Mouse (Mus musculus) limb, embryonic 15.5 days (tissue): Measurements from ENCODE around the gene Gm16253. TPM values are rescaled to one million over a fixed set of nuclear protein-coding genes. Genes with fewer than 3 reads are reported as not detected.

Experiments
- ATAC-seq: fragments of 200-750 bp; cut with Nextera tagmentation; 2 replicates; pipeline ENCODE4 v1.8.0; 2017; ENCODE audit warnings: low read depth, moderate TSS enrichment; ENCODE audit not compliant: insufficient number of reproducible peaks, low FRiP score, low TSS enrichment
- H3K27ac ChIP-seq: fragments of 300-500 bp; sonication (generic); 2 replicates; pipeline ENCODE4 v1.5.1; 2015; ENCODE audit warnings: moderate library complexity, mild to moderate bottlenecking, inconsistent platforms
- H3K27me3 ChIP-seq: fragments of 300-500 bp; sonication (generic); 2 replicates; pipeline ENCODE4 v1.6.1; 2015; ENCODE audit warnings: inconsistent platforms
- H3K36me3 ChIP-seq: fragments of 300-500 bp; sonication (generic); 2 replicates; pipeline ENCODE4 v1.6.1; 2015; ENCODE audit warnings: inconsistent platforms
- H3K4me1 ChIP-seq: fragments of 300-500 bp; sonication (generic); 2 replicates; pipeline ENCODE4 v1.6.1; 2015; ENCODE audit warnings: inconsistent platforms
- H3K4me2 ChIP-seq: fragments of 300-500 bp; sonication (generic); 2 replicates; pipeline ENCODE4 v1.6.1; 2015; ENCODE audit warnings: mild to moderate bottlenecking, inconsistent platforms
- H3K4me3 ChIP-seq: fragments of 300-500 bp; sonication (generic); 2 replicates; pipeline ENCODE4 v1.5.1; 2015; ENCODE audit warnings: mild to moderate bottlenecking, inconsistent platforms
- H3K9ac ChIP-seq: fragments of 300-500 bp; sonication (generic); 2 replicates; pipeline ENCODE4 v1.6.1; 2015; ENCODE audit warnings: inconsistent platforms
- H3K9me3 ChIP-seq: fragments of 300-500 bp; sonication (generic); 2 replicates; pipeline ENCODE4 v1.6.1; 2016; ENCODE audit warnings: inconsistent platforms
- WGBS: fragments of 180-500 bp; shearing (Covaris S2); methylation state at CpG from one replicate; pipeline ENCODE4 v1.1.7; 2015; 5-methylcytosine and 5-hydroxymethylcytosine counted together
- polyA plus RNA-seq: library from polyadenylated mRNA; unstranded; fragments of >200 nt; fragmentation: Nextera tagmentation; extraction: Ambion mirVana; gene quantifications from 2 replicates; pipeline ENCODE4 v1.2.1, GENCODE M21; 2015

Gene Gm16253
- polyA plus RNA-seq, 1 experiment from 2014 or later, result 1.2 TPM

- no peak overlapping the region for H3K27ac ChIP-seq
- no peak overlapping the region for H3K4me2 ChIP-seq
- H3K4me1 ChIP-seq, result peaks cover 35% of the 10 kb centered on the region
- H3K9me3 ChIP-seq, result no peaks in the 10 kb centered on the region
- 80% methylated on average over 12 of the region's 12 CpGs for WGBS
- no peaks in the 10 kb centered on the region for H3K27me3 ChIP-seq
- 0 out of 2 replicates have a peak, but pooled peaks cover 6% of the 10 kb centered on the region for H3K36me3 ChIP-seq
- H3K4me3 ChIP-seq, result no peak overlapping the region
- ATAC-seq, result no peak
- no peak overlapping the region for H3K9ac ChIP-seq
Observed at GRCm38 (mm10) chr3:96578561-96579238, 1.9 kb downstream of the Gm16253 start.

DNA sequence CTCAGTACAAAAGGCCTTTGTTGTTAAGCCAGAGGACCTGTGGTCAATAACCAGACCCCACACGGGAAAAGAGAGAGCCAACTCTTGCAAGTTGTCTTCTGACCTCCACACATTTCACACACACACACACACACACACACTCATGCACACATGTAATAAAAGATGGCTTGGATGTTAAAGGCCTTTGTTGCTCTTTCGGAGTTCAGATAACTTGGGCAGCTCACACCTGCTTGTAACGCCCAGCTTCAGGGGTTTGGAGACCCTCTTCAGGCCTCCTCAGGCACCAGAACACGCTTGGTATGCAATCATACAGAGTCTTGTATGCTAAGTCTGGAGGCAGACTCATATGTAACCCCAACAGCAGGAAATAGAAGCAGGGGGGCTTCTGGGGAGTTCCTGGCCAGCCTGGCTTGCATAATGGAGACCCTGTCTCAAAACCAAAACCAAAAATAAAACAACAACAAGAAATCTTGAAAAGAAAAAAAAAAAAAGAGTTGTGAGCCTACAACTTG, 2.5 kb downstream of the Gm16253 start:
- Histone ChIP-seq H3K4me1 (peaks cover 35% of the 10 kb centered on the region), H3K27ac (no peak overlapping the region), H3K4me3 (no peak overlapping the region), H3K9me3 (no peaks in the 10 kb centered on the region), H3K36me3 (0 out of 2 replicates have a peak, but pooled peaks cover 6% of the 10 kb centered on the region), H3K27me3 (no peaks in the 10 kb centered on the region), H3K4me2 (no peak overlapping the region), H3K9ac (no peak overlapping the region)
- WGBS, result 77% methylated on average over 4 of the region's 4 CpGs
- no peak for ATAC-seq

DNA sequence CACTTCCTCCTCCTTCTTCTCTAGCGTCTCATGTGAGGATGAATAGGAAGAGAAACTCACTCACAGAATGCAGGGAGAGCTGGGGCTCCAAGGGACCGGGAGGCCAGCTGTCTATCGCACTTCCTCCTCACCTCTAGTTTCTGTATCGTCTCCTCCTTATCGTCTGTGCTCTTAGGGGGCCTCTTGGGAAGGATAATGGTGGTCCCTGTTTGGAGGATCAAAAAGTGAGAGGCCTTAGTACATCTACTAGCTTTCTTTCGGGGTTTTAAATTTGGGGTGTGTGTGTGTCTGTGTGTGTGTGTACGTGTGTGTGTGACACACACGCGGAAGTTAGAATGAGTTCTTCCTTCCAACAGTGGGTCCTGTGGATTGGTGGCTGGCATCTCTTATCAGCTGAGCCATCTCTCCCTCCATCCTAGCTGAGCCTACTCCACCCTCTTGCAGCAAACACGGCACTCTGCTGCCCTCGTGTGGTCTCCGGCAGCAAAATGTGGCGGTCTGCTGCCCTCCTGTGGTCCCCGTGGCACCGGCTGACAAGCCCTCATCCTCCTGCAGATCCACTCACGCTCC, 3.2 kb downstream of the Gm16253 start:
- peak overlapping the region; percentile 27 for H3K4me3 ChIP-seq
- peaks cover 35% of the 10 kb centered on the region for H3K4me1 ChIP-seq
- H3K9me3 ChIP-seq, result no peaks in the 10 kb centered on the region
- no peak overlapping the region for H3K27ac ChIP-seq
- no peaks in the 10 kb centered on the region for H3K27me3 ChIP-seq
- peak; percentile 38; the same call in 1 of the 2 replicates for ATAC-seq
- no peak overlapping the region for H3K9ac ChIP-seq
- peak overlapping the region; percentile 54 for H3K4me2 ChIP-seq
- 0 out of 2 replicates have a peak, but pooled peaks cover 6% of the 10 kb centered on the region for H3K36me3 ChIP-seq
- WGBS, result 14% methylated on average over 16 of the region's 16 CpGs

DNA sequence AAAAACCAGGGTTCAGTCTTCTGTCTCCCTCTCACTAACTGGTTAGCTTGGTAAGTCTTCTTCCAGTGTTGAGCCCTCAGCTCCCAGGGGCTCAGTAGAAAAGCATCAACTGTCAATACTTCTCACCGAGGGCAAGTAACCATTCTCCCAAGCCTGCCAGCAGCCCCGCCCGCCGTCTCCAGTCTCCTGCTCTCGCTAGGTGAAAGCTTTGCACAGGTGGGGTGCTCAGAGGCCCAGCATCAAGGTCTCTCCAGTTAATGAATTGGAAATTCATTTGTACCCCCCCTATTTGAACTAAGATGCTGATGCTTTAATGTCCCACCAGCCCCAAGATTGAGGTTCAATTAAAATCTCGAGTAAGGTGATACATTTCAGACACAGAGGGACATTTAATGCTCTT, 4.4 kb downstream of the Gm16253 start:
- H3K36me3 ChIP-seq, result 0 out of 2 replicates have a peak, but pooled peaks cover 6% of the 10 kb centered on the region
- no peaks in the 10 kb centered on the region for H3K9me3 ChIP-seq
- peaks cover 26% of the 10 kb centered on the region for H3K4me1 ChIP-seq
- no peak overlapping the region for H3K27ac ChIP-seq
- 56% methylated on average over 6 of the region's 6 CpGs for WGBS
- H3K9ac ChIP-seq, result no peak overlapping the region
- ATAC-seq, result no peak
- no peak overlapping the region for H3K4me2 ChIP-seq
- H3K4me3 ChIP-seq, result no peak overlapping the region
- no peaks in the 10 kb centered on the region for H3K27me3 ChIP-seq

DNA sequence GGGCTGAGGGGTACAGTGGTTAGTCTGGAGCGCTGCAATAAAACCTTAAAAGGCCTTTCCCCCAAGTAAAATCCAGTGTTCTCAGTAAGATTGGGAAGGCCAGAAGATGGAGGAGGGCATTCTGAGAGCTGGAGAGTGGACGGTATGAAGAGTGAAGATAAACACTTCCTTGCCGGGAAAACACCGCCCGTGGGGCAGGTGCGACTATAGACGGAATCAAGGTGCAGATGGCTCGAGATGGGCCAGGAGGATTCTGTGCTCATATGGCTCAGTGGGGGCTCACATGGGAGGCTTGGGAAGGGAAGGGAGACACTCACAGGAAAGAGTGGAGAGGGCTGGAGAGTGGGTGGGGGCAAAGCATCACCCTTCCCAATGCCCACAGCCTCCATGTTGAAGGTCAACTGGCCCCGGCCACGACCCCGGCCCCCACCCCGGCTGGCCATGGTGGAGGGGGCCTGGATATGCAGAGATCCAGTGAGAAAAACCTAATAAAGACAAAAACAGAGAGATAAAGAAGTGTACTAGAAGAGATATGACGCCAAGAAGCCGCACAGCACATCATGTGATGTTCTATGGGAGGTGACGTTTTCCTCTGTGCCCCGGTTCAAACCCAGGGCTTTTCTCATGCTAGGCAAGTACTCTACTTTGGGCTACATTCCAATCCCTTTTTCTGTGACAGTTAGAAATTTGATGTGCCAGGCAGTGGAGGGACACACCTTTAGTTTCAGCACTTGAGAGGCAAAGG, 5.2 kb downstream of the Gm16253 start:
- Histone ChIP-seq H3K4me1 (peaks cover 18% of the 10 kb centered on the region), H3K4me3 (no peak overlapping the region), H3K9ac (no peak overlapping the region), H3K4me2 (no peak overlapping the region), H3K36me3 (0 out of 2 replicates have a peak, but pooled peaks cover 6% of the 10 kb centered on the region), H3K27ac (no peak overlapping the region), H3K9me3 (no peaks in the 10 kb centered on the region), H3K27me3 (no peaks in the 10 kb centered on the region)
- 84% methylated on average over 16 of the region's 16 CpGs for WGBS
- ATAC-seq, result no peak

GRCm38 (mm10) chr3:96583386-96583785, 6.6 kb downstream of the Gm16253 start:
- H3K4me2 ChIP-seq, result no peak overlapping the region
- no peaks in the 10 kb centered on the region for H3K9me3 ChIP-seq
- WGBS, result 91% methylated on average over 5 of the region's 5 CpGs
- H3K4me1 ChIP-seq, result peaks cover 9% of the 10 kb centered on the region
- H3K36me3 ChIP-seq, result 0 out of 2 replicates have a peak, but pooled peaks cover 4% of the 10 kb centered on the region
- H3K27ac ChIP-seq, result no peak overlapping the region
- ATAC-seq, result no peak
- no peak overlapping the region for H3K9ac ChIP-seq
- no peaks in the 10 kb centered on the region for H3K27me3 ChIP-seq
- no peak overlapping the region for H3K4me3 ChIP-seq

- 77% methylated on average over 4 of the region's 4 CpGs for WGBS
- H3K36me3 ChIP-seq, result no peaks in the 10 kb centered on the region
- H3K4me3 ChIP-seq, result no peak overlapping the region
- H3K27ac ChIP-seq, result no peak overlapping the region
- H3K4me1 ChIP-seq, result peaks cover 6% of the 10 kb centered on the region
- no peak overlapping the region for H3K4me2 ChIP-seq
- no peaks in the 10 kb centered on the region for H3K27me3 ChIP-seq
- no peak overlapping the region for H3K9ac ChIP-seq
- ATAC-seq, result no peak
- H3K9me3 ChIP-seq, result no peaks in the 10 kb centered on the region
Observed at GRCm38 (mm10) chr3:96590657-96591056, 13.9 kb downstream of the Gm16253 start.

- peaks cover 5% of the 10 kb centered on the region; the same call in 1 of the 2 replicates for H3K27me3 ChIP-seq
- peak overlapping the region; percentile 75 for H3K4me2 ChIP-seq
- peak overlapping the region; percentile 89; the same call in 1 of the 2 replicates for H3K27ac ChIP-seq
- H3K4me1 ChIP-seq, result peaks cover 34% of the 10 kb centered on the region
- H3K9ac ChIP-seq, result peak overlapping the region; percentile 58
- no peaks in the 10 kb centered on the region for H3K36me3 ChIP-seq
- H3K4me3 ChIP-seq, result peak overlapping the region; percentile 75
- no peaks in the 10 kb centered on the region for H3K9me3 ChIP-seq
- WGBS, result under 1% methylated on average over 10 of the region's 10 CpGs
- no peak for ATAC-seq
Observed at GRCm38 (mm10) chr3:96593374-96593773, 16.6 kb downstream of the Gm16253 start.

- Histone ChIP-seq H3K27me3 (peaks cover 5% of the 10 kb centered on the region; the same call in 1 of the 2 replicates), H3K4me2 (peak within 1 kb of the TSS; percentile 75), H3K4me1 (peaks cover 39% of the 10 kb centered on the region), H3K9me3 (no peaks in the 10 kb centered on the region), H3K27ac (peak within 1 kb of the TSS; percentile 89), H3K36me3 (no peaks in the 10 kb centered on the region), H3K9ac (peak within 1 kb of the TSS; percentile 58), H3K4me3 (peak within 1 kb of the TSS; percentile 75)
- WGBS, result under 1% methylated on average over 38 of the region's 38 CpGs
- ATAC-seq, result peak; percentile 87
Observed at GRCm38 (mm10) chr3:96593790-96594560, 17.2 kb downstream of the Gm16253 start, which contains the start of gene Polr3gl. Gene Polr3gl, minus strand, starts transcription at chr3:96594181.

GRCm38 (mm10) chr3:96594851-96595250, 18.1 kb downstream of the Gm16253 start:
- Histone ChIP-seq H3K27me3 (peaks cover 9% of the 10 kb centered on the region; the same call in 1 of the 2 replicates), H3K9me3 (no peaks in the 10 kb centered on the region), H3K27ac (no peak overlapping the region), H3K4me2 (no peak overlapping the region), H3K36me3 (no peaks in the 10 kb centered on the region), H3K9ac (no peak overlapping the region), H3K4me1 (peaks cover 44% of the 10 kb centered on the region), H3K4me3 (no peak overlapping the region)
- WGBS, result 74% methylated on average over 5 of the region's 5 CpGs
- no peak for ATAC-seq

DNA sequence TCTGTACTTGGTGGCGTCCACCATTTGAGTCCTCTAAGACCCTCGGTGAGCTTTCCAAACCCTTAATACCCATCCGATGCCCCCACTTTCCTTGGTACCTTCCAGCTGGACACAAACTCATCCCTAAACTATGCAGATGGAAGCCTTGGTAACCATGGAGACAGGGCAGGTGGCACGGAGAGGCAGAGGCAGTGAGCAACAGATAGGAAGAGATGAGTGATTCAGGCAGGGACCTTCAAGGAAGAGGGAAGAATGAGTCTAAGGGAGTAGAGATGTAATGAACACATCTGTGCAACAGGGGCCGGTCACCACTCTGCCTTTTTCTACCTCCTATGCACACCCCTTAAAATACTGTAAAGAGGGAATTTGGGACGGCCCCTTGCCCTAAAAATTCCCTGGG, 18.9 kb downstream of the Gm16253 start:
- WGBS, result 23% methylated on average over 6 of the region's 6 CpGs
- no peaks in the 10 kb centered on the region for H3K36me3 ChIP-seq
- H3K27me3 ChIP-seq, result peaks cover 9% of the 10 kb centered on the region; the same call in 1 of the 2 replicates
- H3K4me1 ChIP-seq, result peaks cover 46% of the 10 kb centered on the region
- peak overlapping the region; percentile 95 for H3K4me2 ChIP-seq
- peak overlapping the region; percentile 55 for H3K4me3 ChIP-seq
- H3K9me3 ChIP-seq, result no peaks in the 10 kb centered on the region
- ATAC-seq, result no peak
- H3K9ac ChIP-seq, result no peak overlapping the region
- H3K27ac ChIP-seq, result no peak overlapping the region
